Mouse (Mus musculus) heart, postnatal 25 days (tissue): Measurements from ENCODE around the gene Trim12a. TPM values are rescaled to one million over a fixed set of nuclear protein-coding genes. Genes with fewer than 3 reads are reported as not detected.

Experiments
- total RNA-seq, 2 experiments: library from RNA; stranded (reverse); gene quantifications; 2 replicates each; pipeline ENCODE4 v1.2.3; 2021

Trim12a gene
- total RNA-seq, 2 experiments from 2014 or later, result 5.7 to 6.3 TPM

Other genes starting within 250 kb of the Trim12a start
- not detected for gene Olfr644, start 243.6 kb downstream of the Trim12a start, total RNA-seq
- gene Olfr645, start 230.0 kb downstream of the Trim12a start, total RNA-seq, result not detected
- not detected for gene Olfr646, start 210.6 kb downstream of the Trim12a start, total RNA-seq
- not detected for gene Ubqln5, start 185.6 kb downstream of the Trim12a start, total RNA-seq
- not detected for gene Olfr643, start 178.1 kb downstream of the Trim12a start, total RNA-seq
- gene Ubqln3, start 172.2 kb downstream of the Trim12a start, total RNA-seq, result not detected
- not detected for gene Ubqlnl, start 164.9 kb downstream of the Trim12a start, total RNA-seq
- not detected for gene Olfm5, start 150.6 kb downstream of the Trim12a start, total RNA-seq
- gene Olfr648, start 132.1 kb downstream of the Trim12a start, total RNA-seq, result not detected
- not detected for gene Olfr649, start 119.5 kb downstream of the Trim12a start, total RNA-seq
- gene Trim6, start 96.7 kb downstream of the Trim12a start, total RNA-seq, result under 1 TPM; 0.47 to 0.73 TPM
- 1 to 10 TPM; 3.9 to 4.1 TPM for gene Trim34a, start 71.0 kb downstream of the Trim12a start, total RNA-seq
- 1 to 10 TPM; 2.2 to 2.3 TPM for gene Trim5, start 27.4 kb downstream of the Trim12a start, total RNA-seq
- under 1 TPM; 0.39 to 0.48 TPM for gene Trim34b, start 14.0 kb upstream of the Trim12a start, total RNA-seq
- 1 to 10 TPM; 5.0 to 5.2 TPM for gene Trim12c, start 37.9 kb upstream of the Trim12a start, total RNA-seq
- gene Trim30b, start 54.4 kb upstream of the Trim12a start, total RNA-seq, result not detected
- not detected for gene Trim30c, start 85.4 kb upstream of the Trim12a start, total RNA-seq
- 1 to 10 TPM; 3.5 to 4.0 TPM for gene Trim30a, start 149.7 kb upstream of the Trim12a start, total RNA-seq
- under 1 TPM; 0.36 to 0.57 TPM for gene Trim30d, start 192.4 kb upstream of the Trim12a start, total RNA-seq
- gene Olfr651, start 234.7 kb upstream of the Trim12a start, total RNA-seq, result not detected
- gene Olfr652, start 245.4 kb upstream of the Trim12a start, total RNA-seq, result not detected